Mouse (Mus musculus): ENCODE data around the gene Col4a3bp. TPM values are rescaled to one million over a fixed set of nuclear protein-coding genes. Genes with fewer than 3 reads are reported as not detected.

The Col4a3bp gene
- polyA plus RNA-seq, 1 experiment from 2014 or later: 14.6 TPM

- H3K4me1 ChIP-seq (ENCODE audit: control insufficient read depth, insufficient read depth, low read length): no peaks in the 10 kb centered on the region
- no peaks in the 10 kb centered on the region for H3K27me3 ChIP-seq (ENCODE audit: control insufficient read depth, insufficient read depth, low read length)
- H3K9ac ChIP-seq (replicated peaks; ENCODE audit: low read depth, low read length): no peak overlapping the region
- H3K27ac ChIP-seq (ENCODE audit: low read depth, low read length): no peak overlapping the region
- WGBS: 86% methylated on average over 5 of the region's 5 CpGs
- no peak overlapping the region for H3K4me3 ChIP-seq (ENCODE audit: low read depth, low read length)
- H3K36me3 ChIP-seq (ENCODE audit: control insufficient read depth, insufficient read depth, low read length): no peaks in the 10 kb centered on the region
- ATAC-seq (ENCODE audit: low read depth): no peak
- H3K9me3 ChIP-seq (ENCODE audit: control insufficient read depth, low read length): no peaks in the 10 kb centered on the region
- H3K4me2 ChIP-seq (ENCODE audit: low read depth, low read length): no peak overlapping the region
Measured at GRCm38 (mm10) chr13:96514154-96514942, 28.1 kb upstream of the Col4a3bp start.

- Histone ChIP-seq H3K4me1 (ENCODE audit: control insufficient read depth, insufficient read depth, low read length) (no peaks in the 10 kb centered on the region), H3K27ac (ENCODE audit: low read depth, low read length) (no peak overlapping the region), H3K4me3 (ENCODE audit: low read depth, low read length) (no peak overlapping the region), H3K9ac (replicated peaks; ENCODE audit: low read depth, low read length) (no peak overlapping the region), H3K9me3 (ENCODE audit: control insufficient read depth, low read length) (no peaks in the 10 kb centered on the region), H3K4me2 (ENCODE audit: low read depth, low read length) (no peak overlapping the region), H3K27me3 (ENCODE audit: control insufficient read depth, insufficient read depth, low read length) (no peaks in the 10 kb centered on the region), H3K36me3 (ENCODE audit: control insufficient read depth, insufficient read depth, low read length) (no peaks in the 10 kb centered on the region)
- ATAC-seq (ENCODE audit: low read depth): no peak
- WGBS: 97% methylated on average over 9 of the region's 9 CpGs
Measured at GRCm38 (mm10) chr13:96516249-96516648, 26.2 kb upstream of the Col4a3bp start.

GRCm38 (mm10) chr13:96517335-96517734, 25.1 kb upstream of the Col4a3bp start:
- Histone ChIP-seq H3K36me3 (ENCODE audit: control insufficient read depth, insufficient read depth, low read length) (no peaks in the 10 kb centered on the region), H3K9me3 (ENCODE audit: control insufficient read depth, low read length) (no peaks in the 10 kb centered on the region)

GRCm38 (mm10) chr13:96521294-96521693, 21.1 kb upstream of the Col4a3bp start:
- Histone ChIP-seq H3K9me3 (ENCODE audit: control insufficient read depth, low read length) (no peaks in the 10 kb centered on the region), H3K9ac (replicated peaks; ENCODE audit: low read depth, low read length) (no peak overlapping the region), H3K4me3 (ENCODE audit: low read depth, low read length) (no peak overlapping the region), H3K4me1 (ENCODE audit: control insufficient read depth, insufficient read depth, low read length) (no peaks in the 10 kb centered on the region), H3K27ac (ENCODE audit: low read depth, low read length) (no peak overlapping the region), H3K36me3 (ENCODE audit: control insufficient read depth, insufficient read depth, low read length) (no peaks in the 10 kb centered on the region), H3K27me3 (ENCODE audit: control insufficient read depth, insufficient read depth, low read length) (no peaks in the 10 kb centered on the region), H3K4me2 (ENCODE audit: low read depth, low read length) (no peak overlapping the region)
- 90% methylated on average over 3 of the region's 3 CpGs for whole genome bisulfite sequencing
- ATAC-seq (ENCODE audit: low read depth): no peak

More at GRCm38 (mm10) chr13:96517335-96517734, 25.1 kb upstream of the Col4a3bp start:
- Histone ChIP-seq H3K27me3 (ENCODE audit: control insufficient read depth, insufficient read depth, low read length) (no peaks in the 10 kb centered on the region), H3K4me3 (ENCODE audit: low read depth, low read length) (no peak overlapping the region), H3K9ac (replicated peaks; ENCODE audit: low read depth, low read length) (no peak overlapping the region), H3K4me1 (ENCODE audit: control insufficient read depth, insufficient read depth, low read length) (no peaks in the 10 kb centered on the region), H3K27ac (ENCODE audit: low read depth, low read length) (no peak overlapping the region), H3K4me2 (ENCODE audit: low read depth, low read length) (no peak overlapping the region)
- no peak for ATAC-seq (ENCODE audit: low read depth)
- 93% methylated on average over 2 of the region's 2 CpGs for whole genome bisulfite sequencing

GRCm38 (mm10) chr13:96527022-96527421, 15.4 kb upstream of the Col4a3bp start:
- Histone ChIP-seq H3K36me3 (ENCODE audit: control insufficient read depth, insufficient read depth, low read length) (no peaks in the 10 kb centered on the region), H3K4me3 (ENCODE audit: low read depth, low read length) (no peak overlapping the region), H3K4me1 (ENCODE audit: control insufficient read depth, insufficient read depth, low read length) (no peaks in the 10 kb centered on the region), H3K4me2 (ENCODE audit: low read depth, low read length) (no peak overlapping the region), H3K27me3 (ENCODE audit: control insufficient read depth, insufficient read depth, low read length) (no peaks in the 10 kb centered on the region), H3K27ac (ENCODE audit: low read depth, low read length) (no peak overlapping the region), H3K9me3 (ENCODE audit: control insufficient read depth, low read length) (no peaks in the 10 kb centered on the region), H3K9ac (replicated peaks; ENCODE audit: low read depth, low read length) (no peak overlapping the region)
- ATAC-seq (ENCODE audit: low read depth): no peak
- 96% methylated on average over 3 of the region's 3 CpGs for WGBS

- H3K27me3 ChIP-seq (ENCODE audit: control insufficient read depth, insufficient read depth, low read length): no peaks in the 10 kb centered on the region
- no peaks in the 10 kb centered on the region for H3K4me1 ChIP-seq (ENCODE audit: control insufficient read depth, insufficient read depth, low read length)
- H3K4me2 ChIP-seq (ENCODE audit: low read depth, low read length): no peak overlapping the region
- no peaks in the 10 kb centered on the region for H3K9me3 ChIP-seq (ENCODE audit: control insufficient read depth, low read length)
- ATAC-seq (ENCODE audit: low read depth): no peak
- no peaks in the 10 kb centered on the region for H3K36me3 ChIP-seq (ENCODE audit: control insufficient read depth, insufficient read depth, low read length)
- H3K9ac ChIP-seq (replicated peaks; ENCODE audit: low read depth, low read length): no peak overlapping the region
- 91% methylated on average over 11 of the region's 11 CpGs for WGBS
- H3K4me3 ChIP-seq (ENCODE audit: low read depth, low read length): no peak overlapping the region
- H3K27ac ChIP-seq (ENCODE audit: low read depth, low read length): no peak overlapping the region
Measured at GRCm38 (mm10) chr13:96527856-96528255, 14.6 kb upstream of the Col4a3bp start.

GRCm38 (mm10) chr13:96528776-96529175, 13.6 kb upstream of the Col4a3bp start:
- Histone ChIP-seq H3K27ac (ENCODE audit: low read depth, low read length) (no peak overlapping the region), H3K4me3 (ENCODE audit: low read depth, low read length) (no peak overlapping the region), H3K4me2 (ENCODE audit: low read depth, low read length) (no peak overlapping the region), H3K27me3 (ENCODE audit: control insufficient read depth, insufficient read depth, low read length) (no peaks in the 10 kb centered on the region), H3K9me3 (ENCODE audit: control insufficient read depth, low read length) (no peaks in the 10 kb centered on the region), H3K4me1 (ENCODE audit: control insufficient read depth, insufficient read depth, low read length) (no peaks in the 10 kb centered on the region), H3K36me3 (ENCODE audit: control insufficient read depth, insufficient read depth, low read length) (no peaks in the 10 kb centered on the region), H3K9ac (replicated peaks; ENCODE audit: low read depth, low read length) (no peak overlapping the region)
- WGBS: 99% methylated on average over 3 of the region's 3 CpGs
- no peak for ATAC-seq (ENCODE audit: low read depth)

GRCm38 (mm10) chr13:96529542-96529941, 12.9 kb upstream of the Col4a3bp start:
- WGBS: 94% methylated on average over 3 of the region's 3 CpGs
- Histone ChIP-seq H3K4me1 (ENCODE audit: control insufficient read depth, insufficient read depth, low read length) (no peaks in the 10 kb centered on the region), H3K27me3 (ENCODE audit: control insufficient read depth, insufficient read depth, low read length) (no peaks in the 10 kb centered on the region), H3K4me2 (ENCODE audit: low read depth, low read length) (no peak overlapping the region), H3K27ac (ENCODE audit: low read depth, low read length) (no peak overlapping the region), H3K9me3 (ENCODE audit: control insufficient read depth, low read length) (no peaks in the 10 kb centered on the region), H3K4me3 (ENCODE audit: low read depth, low read length) (no peak overlapping the region), H3K36me3 (ENCODE audit: control insufficient read depth, insufficient read depth, low read length) (no peaks in the 10 kb centered on the region), H3K9ac (replicated peaks; ENCODE audit: low read depth, low read length) (no peak overlapping the region)
- ATAC-seq (ENCODE audit: low read depth): no peak

- WGBS: 95% methylated on average over 9 of the region's 9 CpGs
- Histone ChIP-seq H3K9ac (replicated peaks; ENCODE audit: low read depth, low read length) (no peak overlapping the region), H3K36me3 (ENCODE audit: control insufficient read depth, insufficient read depth, low read length) (no peaks in the 10 kb centered on the region), H3K27me3 (ENCODE audit: control insufficient read depth, insufficient read depth, low read length) (no peaks in the 10 kb centered on the region), H3K4me3 (ENCODE audit: low read depth, low read length) (no peak overlapping the region), H3K4me1 (ENCODE audit: control insufficient read depth, insufficient read depth, low read length) (no peaks in the 10 kb centered on the region), H3K9me3 (ENCODE audit: control insufficient read depth, low read length) (no peaks in the 10 kb centered on the region), H3K4me2 (ENCODE audit: low read depth, low read length) (no peak overlapping the region), H3K27ac (ENCODE audit: low read depth, low read length) (no peak overlapping the region)
- no peak for ATAC-seq (ENCODE audit: low read depth)
Measured at GRCm38 (mm10) chr13:96530064-96530463, 12.4 kb upstream of the Col4a3bp start.

Measured in neural tube, embryonic 14.5 days (tissue).